Mouse (Mus musculus): ENCODE measurements around the gene Zbtb8b.
"Not testable (repeated sequence)": the region's sequence is repeated elsewhere in the genome, so short reads cannot be mapped to it uniquely, and the experiment has no call there.

Gene Zbtb8b

DNA sequence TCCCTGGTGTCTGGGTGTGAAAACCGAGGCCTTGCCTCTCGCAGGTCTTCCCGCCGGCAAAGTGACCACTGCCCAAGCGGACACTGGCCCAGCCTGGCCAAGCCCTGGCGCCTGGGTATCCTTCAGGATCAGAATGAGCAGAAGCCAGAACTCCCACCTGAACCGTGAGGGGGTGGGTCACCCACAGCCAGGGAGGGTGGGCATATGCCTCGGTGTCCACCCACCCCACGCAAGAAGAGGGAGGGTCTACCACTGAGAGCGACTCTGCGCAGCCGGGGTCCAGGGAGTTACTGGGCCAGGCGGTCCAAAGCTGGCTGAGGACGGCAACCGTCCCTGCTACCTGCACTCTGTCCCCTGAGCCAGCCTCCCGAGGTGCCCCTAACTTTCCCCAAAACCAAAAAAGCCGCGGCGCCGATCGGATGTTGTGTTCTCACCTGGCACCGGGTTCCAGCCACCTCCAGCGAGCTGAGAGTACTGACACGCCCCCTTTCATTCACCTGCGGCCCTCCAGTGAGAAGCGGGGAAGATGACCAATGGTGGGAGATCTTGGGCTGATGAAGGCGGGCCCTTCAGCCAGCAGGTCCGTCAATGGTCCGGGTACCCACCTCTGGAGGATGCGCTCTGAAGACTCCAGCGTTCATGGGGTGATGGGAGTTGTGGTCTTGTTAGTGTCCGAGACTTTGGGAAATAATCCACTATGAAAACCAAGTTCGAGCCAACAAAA lies at the start of gene Zbtb8b:
TSS of gene Zbtb8b (minus strand) at position 514 of the 724 bp plus-strand sequence.
- peak; percentile 75 to 88 for DNase-seq

DNA sequence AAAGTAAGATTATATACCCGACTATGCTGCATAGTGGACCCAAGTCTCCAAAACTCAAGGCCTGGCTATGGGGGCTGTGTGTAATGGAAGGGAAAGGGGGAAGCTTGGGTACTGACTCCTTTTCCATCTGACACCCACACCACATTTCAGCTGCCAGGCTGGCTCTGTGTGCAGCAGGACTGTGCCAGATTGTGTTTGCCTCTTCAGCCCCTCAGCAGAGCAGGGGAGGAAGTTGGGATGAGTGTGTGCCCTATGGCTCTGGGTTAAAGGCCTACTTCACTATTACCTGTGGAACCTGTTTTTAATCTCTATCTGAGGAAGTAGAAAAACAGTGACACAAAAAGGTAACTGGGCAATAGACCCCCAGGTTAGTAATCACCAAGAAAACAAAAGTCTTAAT lies 40.4 kb upstream of the Zbtb8b start:
- DNase-seq, result no peak

DNA sequence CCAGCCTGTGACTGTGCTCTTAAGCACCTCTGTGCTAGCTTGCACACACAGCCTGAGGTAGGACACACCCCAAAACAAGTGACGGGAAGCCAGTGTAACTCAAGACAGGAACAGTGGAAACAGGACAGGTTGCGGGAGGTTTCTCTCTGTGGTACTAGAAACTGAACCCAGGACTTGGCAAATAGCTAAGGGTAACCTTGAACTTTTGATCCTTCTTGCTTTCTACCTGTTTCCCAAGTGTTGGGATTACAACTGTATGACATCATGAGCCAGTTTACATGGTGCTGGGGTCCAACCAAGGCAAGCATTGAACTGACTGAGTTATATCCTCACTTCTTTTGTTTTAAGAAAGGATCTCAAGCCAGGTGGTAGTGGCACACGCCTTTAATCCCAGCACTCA lies 39.2 kb upstream of the Zbtb8b start:
- no peak for DNase-seq

DNA sequence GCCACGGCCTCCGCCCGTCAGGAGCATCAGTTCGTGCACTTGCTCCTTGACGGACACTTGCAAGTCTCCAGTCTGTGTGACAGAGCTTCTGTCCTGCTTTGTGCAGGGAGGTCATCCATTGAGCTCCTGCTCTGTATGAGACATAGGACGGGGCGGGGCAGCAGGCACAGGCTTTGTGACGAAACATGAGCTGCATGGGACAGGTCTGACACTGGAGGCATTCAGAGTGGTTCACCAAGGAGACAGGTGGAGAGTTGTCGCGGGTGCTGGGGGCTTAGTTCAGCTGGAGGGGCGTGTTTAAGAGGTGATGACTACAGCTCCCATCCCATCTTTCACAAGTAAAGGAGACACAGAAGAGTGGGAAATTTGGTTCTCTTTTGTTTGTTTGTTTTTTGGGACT lies 35.4 kb upstream of the Zbtb8b start:
- no peak for DNase-seq

DNA sequence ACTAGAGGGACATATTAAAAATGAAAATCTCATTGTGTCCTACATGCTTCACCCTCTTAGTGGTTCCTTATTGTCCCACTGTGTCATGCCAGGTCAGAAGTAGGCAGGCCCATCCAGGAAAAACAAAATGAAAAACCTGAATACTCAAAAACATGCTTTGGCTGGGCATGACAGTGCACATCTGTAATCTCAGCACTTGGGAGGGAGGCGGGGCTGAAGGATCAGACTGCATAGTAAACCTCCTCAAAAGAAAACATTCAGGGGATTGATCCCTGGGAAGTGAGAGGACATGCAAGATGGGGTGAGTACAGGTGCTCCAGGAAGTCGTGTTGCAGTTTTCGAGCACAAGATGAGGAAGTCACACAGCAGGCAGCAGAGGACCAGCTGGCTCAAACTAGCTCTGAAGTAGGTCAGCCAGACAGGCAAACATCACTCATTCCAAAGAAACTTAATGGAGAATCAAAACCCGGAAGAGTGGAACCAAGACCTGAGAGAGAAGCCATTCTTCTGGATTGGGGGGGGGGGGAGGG lies 23.7 kb upstream of the Zbtb8b start:
- DNase-seq, result no peak

DNA sequence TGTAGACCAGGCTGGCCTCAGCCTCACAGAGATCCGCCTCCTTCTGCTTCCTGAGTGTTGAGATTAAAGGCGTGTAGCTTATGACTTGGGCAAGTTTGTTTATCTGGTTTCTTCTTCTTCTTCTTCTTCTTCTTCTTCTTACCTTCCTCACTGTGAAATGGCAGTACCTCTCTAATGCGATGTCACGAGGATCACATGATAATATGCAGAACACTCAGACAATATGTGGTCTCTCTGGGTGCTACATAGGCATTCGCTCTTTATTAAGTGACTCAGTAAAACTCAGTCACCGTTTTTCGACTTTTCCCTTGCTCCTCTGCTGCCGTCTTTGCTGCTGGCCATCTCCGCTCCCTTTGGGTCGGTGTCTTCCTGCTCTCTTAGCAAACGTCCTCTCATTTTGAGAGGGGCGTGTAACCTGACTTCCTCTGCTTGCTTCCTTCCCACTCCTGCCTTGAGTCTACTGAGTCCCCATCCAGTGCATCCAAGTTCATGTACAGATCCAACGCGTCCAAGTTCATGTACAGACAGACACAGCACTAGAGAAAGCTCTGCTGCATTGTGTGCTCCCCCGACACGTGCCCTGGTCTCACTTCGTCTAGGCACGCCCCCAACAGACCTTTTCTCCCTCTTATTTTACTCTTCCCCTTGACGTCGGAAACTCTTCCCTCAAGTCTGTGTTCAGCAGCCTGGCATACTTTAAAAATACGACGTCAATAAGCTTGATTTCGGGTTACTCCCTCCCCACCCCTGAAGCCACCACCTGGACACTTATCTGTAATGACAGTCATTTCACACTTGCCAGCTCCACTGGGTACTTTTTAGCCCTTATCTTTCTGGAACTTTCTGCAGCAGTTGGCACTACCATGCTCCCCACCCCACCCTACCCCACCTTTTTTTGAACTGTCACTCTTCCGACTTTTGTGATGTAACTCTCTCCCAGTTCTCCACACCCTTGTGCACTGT lies 22.7 kb upstream of the Zbtb8b start:
- DNase-seq, result no peak

DNA sequence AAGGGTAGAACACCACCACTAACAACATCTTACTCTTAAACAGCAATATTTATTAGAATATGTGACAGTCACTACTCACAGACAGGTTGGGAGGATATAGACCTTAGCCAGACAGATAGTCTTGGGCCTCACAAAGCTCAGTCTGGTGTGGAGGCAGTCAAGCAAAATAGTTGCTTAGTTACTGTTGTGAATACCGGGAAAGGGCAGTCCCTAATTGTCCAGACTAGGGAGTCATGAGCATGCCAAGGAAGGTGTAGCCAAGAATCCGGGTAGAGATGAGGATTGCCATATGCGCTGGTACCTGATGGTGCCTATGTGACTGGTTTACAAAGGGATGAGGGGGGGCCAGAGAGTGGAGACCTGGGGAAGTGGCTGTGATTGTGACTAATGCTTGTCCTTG lies 21.5 kb upstream of the Zbtb8b start:
- peak in 1 of 2 experiments; percentile 34 for DNase-seq

DNA sequence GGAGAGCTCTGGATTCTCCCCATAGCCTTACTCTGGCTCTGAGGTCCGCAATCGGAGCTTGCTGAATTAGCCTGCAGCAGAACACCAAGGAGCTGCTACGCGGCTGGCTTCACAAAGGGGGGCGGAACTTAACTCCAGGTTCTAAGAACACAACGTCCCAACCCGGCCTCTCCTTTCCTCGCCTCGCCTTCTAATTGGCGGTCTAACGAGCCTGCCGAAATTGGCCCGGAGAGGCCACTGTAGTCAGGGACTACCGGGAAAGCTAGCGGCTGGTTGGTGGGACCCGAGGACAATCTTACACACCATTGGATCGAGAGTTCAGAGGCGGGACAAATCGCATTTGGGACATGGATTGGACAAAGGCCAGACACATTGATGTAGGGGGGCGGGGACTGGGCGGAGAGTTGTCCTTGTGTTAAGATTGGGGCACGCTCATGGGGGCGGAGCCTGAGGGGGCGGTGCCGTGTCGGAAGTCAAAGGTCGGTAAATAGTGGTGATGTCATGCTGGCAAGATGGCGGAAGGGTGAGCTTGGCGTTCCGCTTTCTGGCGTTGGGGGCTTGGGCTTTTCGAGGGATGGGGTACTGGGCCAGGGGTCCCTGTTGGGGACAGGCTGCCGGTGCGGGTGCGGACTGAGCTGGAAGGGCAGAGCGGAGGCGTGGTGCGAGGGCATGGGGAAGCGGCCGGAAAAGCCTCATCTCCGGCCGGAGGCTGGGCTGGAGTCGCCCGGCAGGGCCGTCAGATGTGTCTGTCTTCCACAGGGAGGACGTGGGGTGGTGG lies 20.7 kb upstream of the Zbtb8b start, which contains the start of gene Bsdc1:
TSS of gene Bsdc1 (plus strand) at position 399 of the 778 bp plus-strand sequence.
- DNase-seq, result peak; percentile 100

DNA sequence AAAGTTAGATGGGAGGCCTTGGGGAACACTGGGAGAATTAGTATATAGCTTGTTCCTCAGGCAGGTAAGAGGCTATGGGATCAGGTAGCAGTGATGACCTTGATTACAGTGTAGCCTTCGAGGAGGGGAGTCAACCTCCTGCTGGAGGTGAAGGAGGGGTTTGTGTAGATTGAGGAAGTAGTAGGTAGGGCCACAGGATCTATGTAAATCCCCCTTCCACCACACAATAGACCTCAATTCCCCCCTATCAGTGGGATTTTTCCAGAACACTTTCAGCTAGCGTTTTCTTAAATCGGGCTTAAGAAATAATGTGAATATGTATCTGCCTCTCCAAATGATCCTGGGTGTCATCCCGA lies 20.2 kb upstream of the Zbtb8b start:
- DNase-seq, result no peak

DNA sequence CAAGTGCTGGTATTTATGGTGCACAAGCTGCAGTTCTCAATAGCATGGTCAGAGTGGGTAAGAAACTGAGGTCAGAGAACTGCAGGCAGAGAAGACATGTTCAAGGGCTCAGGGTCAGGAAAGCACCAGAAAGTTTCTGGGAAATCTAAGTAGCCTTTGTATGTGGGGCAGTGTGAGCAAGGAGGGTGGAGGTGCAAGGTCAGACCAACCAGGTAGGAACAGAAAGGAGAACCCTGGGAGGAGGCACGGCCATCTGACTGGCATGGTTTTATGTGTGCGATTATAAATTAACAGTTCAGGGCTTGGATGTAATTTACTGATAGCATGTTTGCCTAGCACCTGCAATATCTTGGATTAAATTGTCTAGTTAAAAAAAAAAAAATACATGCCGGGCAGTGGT lies 19.1 kb upstream of the Zbtb8b start:
- DNase-seq, result no peak

DNA sequence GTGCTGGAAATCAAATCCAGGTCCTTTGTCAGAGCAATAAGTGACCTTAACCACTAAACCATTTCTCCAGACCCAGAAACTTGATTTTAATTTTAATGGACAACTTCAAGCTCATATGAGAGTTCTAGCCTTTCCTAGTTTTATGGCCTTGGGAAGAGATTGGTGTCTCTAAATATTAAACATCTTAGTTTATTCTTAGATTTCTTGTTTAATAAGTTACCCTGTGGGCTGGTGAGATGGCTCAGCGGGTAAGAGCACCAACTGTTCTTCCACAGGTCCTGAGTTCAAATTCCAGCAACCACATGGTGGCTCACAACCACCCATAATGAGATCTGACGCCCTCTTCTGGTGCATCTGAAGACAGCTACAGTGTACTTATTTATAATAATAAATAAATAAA lies 16.7 kb upstream of the Zbtb8b start:
- not testable (repeated sequence) for DNase-seq

DNA sequence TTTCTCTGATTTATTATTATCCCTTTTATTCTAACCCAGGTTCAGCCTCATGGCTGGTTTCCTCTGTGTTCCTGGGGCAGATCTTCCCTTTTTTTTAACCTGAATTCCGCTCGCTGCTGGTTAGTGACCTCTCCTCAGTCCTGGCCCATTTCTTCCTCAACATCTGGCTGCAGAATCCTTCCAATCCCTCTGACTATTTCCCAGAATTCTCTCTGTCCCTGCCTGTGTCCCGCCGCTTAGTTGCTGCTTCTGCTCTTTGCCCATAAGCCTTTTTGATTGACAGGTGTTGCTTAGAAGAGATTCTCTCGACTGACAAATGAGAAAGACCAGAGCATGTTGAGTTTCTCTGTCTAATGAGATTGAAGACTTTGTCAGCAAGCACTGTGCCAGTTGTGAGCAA lies 15.5 kb upstream of the Zbtb8b start:
- no peak for DNase-seq

DNA sequence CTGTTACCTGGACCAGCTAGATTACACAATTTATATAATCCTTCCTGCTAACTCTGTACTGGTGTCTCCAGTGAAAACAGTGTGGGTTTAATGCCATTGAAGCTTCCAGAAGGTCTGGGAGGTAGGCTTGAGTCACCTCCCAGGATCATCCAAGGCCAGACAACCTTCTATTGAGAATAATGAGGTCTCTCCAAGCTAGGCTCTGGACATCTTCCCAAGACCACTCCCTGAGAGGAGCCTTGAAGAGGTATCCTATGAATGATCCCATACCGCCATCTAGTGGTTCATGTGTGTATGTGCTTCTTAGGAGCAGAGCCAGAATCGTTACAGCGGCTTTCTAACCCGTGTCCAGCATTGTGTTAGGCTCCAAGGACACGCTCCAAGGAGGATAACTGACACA lies 14.6 kb upstream of the Zbtb8b start:
- DNase-seq, result peak; percentile 69 to 77

DNA sequence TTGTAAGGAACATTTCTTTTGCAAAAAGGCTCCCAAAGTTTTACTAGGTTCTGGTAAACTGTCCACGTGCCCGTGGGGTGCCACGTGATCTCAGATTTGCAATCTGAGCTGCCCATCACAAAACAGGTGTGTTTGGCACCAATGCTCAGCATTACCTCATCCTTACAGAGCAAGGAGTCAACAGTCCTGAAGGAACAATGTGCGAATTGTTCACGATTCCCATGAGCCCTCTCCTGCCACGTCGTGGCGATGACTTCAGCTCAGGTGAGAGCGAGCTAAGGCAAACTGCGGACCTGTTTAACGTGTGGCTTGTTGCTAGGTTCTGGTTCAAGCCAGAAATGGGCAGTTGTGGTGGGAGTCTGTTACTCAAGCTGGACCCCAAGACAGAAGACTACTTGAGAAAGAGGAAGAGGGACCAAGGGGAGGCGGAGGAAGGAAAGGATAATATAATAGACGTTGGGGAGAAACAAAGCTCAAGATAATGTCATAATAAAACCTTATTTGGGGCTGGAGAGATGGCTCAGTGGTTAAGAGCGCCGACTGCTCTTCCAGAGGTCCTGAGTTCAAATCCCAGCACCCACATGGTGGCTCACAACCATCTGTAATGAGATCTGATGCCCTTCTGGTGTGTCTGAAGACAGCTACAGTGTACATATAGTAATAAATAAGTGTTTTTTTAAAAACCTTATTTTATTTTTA lies 11.0 kb upstream of the Zbtb8b start:
- DNase-seq, result no peak

DNA sequence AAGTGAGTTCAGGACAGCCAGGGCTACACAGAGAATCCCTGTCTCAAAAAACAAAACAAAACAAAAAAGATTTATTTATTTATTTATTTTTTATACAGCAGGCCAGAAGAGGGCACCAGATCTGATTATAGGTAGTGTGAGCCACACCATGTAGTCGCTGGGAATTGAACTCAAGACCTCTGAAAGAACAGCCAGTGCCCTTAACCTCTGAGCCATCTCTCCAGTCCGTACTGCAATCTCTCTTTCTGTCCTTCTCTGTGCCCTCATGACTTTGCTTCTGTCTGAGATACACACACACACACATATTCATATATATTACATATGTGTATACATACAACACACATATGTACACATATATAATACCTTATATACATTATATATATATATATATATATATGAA lies 10.2 kb upstream of the Zbtb8b start:
- DNase-seq, result no peak

DNA sequence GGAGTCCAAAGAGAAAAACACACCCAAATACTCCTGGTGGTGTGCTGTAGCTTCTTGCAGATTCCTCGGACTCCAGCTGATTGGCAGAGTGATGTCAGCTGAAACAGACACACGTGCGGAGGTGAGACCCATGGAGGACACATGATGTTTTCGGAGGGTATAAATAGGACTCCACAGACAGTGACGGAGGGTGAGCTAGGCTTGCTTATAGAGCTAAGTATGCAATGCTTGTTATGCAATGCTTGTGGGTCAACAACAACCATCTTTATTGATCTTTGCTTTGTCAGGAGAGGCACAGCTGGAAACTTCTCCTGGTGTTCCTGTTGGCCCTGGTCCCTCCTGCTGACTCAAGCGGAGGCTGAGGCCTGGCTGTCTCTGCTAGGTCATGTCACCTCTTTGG lies 8.1 kb upstream of the Zbtb8b start:
- DNase-seq, result no peak

DNA sequence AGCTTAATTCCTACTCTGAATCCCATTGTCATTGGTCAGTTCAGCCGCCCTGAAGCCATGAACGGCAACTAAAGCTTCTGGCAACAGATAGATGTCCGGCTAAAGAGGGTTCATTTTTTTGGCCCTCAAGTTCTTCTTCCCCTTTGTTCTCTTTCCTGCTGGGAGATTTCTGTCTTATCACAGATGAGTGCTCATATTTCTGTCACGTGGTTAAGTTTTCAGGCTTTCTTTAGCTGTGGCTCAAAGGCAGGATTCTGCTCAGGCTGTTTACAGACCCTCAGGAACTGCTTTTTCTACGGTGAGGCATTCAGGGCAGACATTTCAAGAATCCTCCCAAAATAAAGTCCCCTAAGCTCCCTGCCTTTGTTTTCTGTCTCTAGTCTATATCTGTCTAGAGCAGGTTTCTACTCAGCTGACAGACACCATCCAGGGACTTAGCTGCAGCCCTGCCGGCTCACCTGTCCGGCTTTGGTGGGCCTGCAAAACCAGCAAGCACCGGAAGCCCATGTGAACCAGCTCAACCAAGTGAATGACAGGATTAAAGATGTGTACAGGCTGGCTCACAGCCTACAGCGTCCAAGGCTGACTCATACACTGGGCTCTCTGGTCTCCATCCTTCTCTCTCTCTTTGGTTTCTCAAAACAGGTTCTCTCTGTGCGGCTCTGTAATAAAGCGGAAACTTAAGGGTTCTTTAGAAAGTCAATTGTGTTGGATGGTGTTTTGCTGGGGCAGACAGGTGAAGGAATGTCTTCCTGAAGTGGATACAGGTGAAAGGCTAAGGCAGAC lies 7.3 kb upstream of the Zbtb8b start:
- no peak for DNase-seq

DNA sequence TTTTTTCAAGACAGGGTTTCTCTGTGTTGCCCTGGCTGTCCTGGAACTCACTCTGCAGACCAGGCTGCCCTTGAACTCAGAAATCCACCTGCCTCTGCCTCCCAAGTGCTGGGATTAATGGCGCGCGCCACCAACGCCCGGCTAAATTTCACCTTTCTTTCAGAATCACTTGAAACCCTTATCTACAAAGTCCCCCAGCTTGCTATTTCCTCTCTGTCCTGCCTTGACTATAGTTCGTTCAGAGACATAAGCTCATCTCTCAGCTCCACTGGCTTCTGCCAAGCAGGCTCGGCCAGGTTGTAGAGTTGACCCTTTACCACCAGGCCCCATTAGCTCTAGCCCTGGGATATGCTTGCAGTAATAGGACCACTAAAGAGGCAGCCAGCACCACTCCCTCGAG lies 6.7 kb upstream of the Zbtb8b start:
- DNase-seq, result no peak

DNA sequence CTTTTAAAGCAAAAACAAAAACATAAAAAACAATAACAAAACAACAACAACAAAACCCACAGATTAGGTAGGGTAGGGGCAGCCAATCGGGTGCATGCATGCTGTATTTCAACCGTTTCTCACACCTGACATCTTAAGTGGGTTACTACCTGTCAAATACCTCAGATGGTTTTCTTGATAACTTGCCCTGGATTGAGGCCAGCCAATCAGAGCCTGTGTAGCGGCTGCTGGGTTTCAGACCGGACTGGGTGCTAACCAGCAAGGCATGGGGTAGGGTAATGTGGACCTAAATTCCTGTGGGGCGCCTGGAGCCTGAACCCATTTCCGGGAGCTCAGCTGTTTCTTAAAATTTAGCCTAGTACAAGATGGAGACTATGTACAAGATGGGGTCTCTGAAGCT lies 492 bp upstream of the Zbtb8b start:
- no peak for DNase-seq

DNA sequence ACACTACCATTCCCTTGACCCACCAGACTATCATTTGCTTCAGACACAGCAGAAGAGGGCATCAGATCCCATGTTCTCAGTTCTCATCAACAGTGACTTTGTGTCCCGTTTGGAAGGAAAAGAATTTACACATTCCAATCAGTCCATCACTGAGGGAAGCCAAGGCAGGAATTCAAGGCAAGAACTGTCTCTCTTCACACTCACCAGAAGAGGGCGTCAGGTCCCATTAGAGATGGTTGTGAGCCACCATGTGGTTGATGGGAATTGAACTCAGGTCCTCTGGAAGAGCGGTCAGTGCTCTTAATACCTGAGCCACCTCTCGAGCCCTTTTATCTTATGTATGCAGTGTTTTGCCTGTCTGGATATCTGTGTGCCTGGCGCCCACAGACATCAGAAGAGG lies 22.3 kb downstream of the Zbtb8b start:
- no peak for DNase-seq

DNA sequence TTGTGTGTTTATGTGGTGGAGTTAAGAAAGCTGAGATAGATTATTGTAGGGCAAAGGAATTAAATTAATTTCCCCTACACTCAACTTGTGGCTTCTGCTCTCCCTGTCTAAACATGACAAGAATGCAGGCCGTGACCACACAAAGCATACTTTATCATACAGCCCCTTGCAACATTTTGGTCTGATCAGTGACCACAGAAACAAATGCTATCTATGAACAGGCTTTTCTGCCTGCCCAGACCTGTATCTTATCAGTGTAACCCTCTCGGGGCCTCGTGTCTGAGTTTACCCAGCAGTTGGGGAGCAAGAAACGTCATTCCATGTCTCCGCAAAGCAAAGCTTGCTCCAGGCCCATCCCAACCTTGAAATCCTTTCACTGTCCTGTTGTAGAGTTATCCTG lies 24.2 kb downstream of the Zbtb8b start:
- DNase-seq, result no peak

DNA sequence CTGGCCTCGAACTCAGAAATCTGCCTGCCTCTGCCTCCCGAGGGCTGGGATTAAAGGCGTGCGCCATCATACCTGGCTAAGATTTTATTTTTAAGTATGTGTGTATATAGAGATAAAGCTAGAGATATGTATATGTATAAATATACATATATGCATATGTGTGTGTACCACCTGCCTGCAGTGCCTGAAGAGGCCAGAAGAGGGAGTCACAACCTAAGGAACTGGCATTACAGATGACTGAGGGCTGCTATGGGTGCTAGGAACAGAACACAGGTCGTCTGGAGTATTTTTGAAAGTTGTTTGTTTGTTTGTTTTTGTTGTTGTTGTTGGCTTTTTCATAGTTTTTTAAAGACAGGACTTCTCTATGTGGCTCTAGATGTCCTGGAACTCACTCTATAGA lies 24.8 kb downstream of the Zbtb8b start:
- no peak for DNase-seq
